Mouse (Mus musculus) E14TG2a.4 (cell line): ENCODE data around the gene Ccne1.

Experiments
- H3K27me3 ChIP-seq: 2 replicates; pipeline ENCODE4 v1.6.1; 2014; ENCODE audit warnings: low read length, control low read depth; ENCODE audit not compliant: insufficient read depth
- H3K36me3 ChIP-seq: 2 replicates; pipeline ENCODE4 v1.6.1; 2014; ENCODE audit warnings: low read length, control low read depth; ENCODE audit not compliant: insufficient read depth
- H3K4me1 ChIP-seq: replicated peaks from 2 replicates; pipeline ENCODE4 v1.6.1; 2014; ENCODE audit warnings: low read depth, low read length, control low read depth
- H3K4me3 ChIP-seq: replicated peaks from 2 replicates; pipeline ENCODE4 v1.5.1; 2014; ENCODE audit warnings: mild to moderate bottlenecking, low read length
- H3K9me3 ChIP-seq: 2 replicates; pipeline ENCODE4 v1.6.1; 2014; ENCODE audit warnings: low read length, control low read depth
- CTCF ChIP-seq: conservative IDR thresholded peaks from 2 replicates; pipeline ENCODE4 v1.5.1; 2014; ENCODE audit warnings: low read length
- NANOG ChIP-seq: IDR thresholded peaks from 2 replicates; pipeline ENCODE4 v1.6.1; 2014; ENCODE audit warnings: borderline replicate concordance, low read length, mixed read lengths
- POU5F1 ChIP-seq: IDR thresholded peaks from 2 replicates; pipeline ENCODE4 v1.6.1; 2014; ENCODE audit warnings: low read length, borderline replicate concordance

The Ccne1 gene

DNA sequence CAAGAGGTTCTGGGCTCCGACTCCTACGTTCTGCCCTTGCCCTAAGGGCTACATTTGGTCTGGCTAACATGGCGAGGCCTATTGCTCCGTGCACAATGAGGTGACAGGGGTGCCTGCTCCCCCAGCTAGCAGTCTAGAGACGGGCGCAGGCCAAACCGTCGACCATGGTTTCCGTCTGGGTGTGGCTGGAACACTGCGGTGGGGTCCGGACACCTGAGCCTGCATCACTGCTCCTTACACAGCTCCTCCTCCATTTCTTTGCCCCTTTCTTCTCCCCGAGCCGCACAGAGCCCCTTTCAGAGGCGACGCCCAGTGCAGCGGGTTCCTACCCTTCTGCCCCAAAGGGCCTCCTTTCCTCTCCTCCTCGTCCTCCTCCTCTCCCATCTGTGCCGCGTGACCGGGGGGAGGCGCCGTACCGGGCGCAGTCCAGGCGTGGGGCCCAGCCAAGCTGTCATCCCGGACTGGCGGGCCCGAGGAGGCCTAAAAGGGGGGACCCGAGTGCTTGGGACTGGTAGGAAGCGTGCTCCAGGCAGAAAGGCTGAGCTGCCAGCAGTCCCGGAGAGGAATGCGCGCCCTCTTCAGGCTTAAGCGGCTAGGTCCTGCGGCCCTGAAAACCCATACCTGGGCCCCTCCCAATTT, 21.6 kb downstream of the Ccne1 start:
- TF ChIP-seq CTCF, result peak; percentile 37; the same call in 1 of the 2 replicates
- no peak for TF ChIP-seq POU5F1
- TF ChIP-seq NANOG, result no peak

GRCm38 (mm10) chr7:38084778-38085572, 22.4 kb downstream of the Ccne1 start:
- no peaks in the 10 kb centered on the region for H3K36me3 ChIP-seq
- peak overlapping the region; percentile 82 for H3K4me3 ChIP-seq
- no peaks in the 10 kb centered on the region for H3K9me3 ChIP-seq
- H3K4me1 ChIP-seq, result peaks cover 59% of the 10 kb centered on the region
- TF ChIP-seq CTCF (no peak), POU5F1 (no peak), NANOG (no peak)
- no peaks in the 10 kb centered on the region for H3K27me3 ChIP-seq

More for the DNA sequence above, 21.6 kb downstream of the Ccne1 start:
- H3K9me3 ChIP-seq, result no peaks in the 10 kb centered on the region
- H3K4me3 ChIP-seq, result peak overlapping the region; percentile 82
- H3K36me3 ChIP-seq, result no peaks in the 10 kb centered on the region
- H3K27me3 ChIP-seq, result no peaks in the 10 kb centered on the region
- peaks cover 65% of the 10 kb centered on the region for H3K4me1 ChIP-seq

DNA sequence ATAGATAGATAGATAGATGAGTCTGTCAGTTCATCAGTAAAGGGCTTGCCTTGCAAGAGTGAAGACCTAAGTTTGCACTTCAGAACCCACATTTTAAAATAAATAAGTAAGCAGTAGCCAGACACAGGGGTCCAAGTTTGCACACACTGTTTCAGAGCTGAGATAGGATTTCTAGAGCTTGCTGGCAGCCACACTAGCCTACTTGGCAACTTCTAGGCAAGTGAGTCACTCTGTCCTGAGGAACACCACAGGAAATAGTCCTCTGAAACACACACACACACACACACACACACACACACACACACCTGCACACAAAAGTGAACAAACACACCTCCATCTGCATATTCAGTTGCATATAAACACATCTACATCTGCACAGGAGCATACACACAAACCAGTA, 24.4 kb downstream of the Ccne1 start:
- Histone ChIP-seq H3K27me3 (no peaks in the 10 kb centered on the region), H3K36me3 (no peaks in the 10 kb centered on the region), H3K4me1 (peaks cover 40% of the 10 kb centered on the region), H3K9me3 (no peaks in the 10 kb centered on the region), H3K4me3 (no peak overlapping the region)
- TF ChIP-seq POU5F1, result no peak
- no peak for TF ChIP-seq NANOG
- TF ChIP-seq CTCF, result no peak

DNA sequence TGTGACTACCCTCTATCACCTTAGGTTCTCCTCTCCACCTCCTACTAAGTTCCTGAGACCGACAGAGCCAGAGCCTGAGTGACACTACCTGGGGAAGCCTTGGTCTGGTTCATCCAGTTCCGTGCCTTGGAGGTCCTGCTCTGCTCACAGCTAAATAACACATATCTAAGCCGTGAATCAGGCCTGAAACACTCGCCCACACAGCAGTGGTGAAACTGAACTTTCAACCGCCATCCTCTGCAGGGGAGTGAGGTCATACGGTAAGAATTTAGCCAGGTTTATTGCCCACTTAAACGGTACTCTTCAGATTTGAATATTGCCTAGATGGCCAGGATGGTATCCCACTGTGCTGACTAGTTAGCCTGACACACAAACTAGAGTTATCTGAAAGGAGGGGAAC, 30.1 kb downstream of the Ccne1 start:
- no peaks in the 10 kb centered on the region for H3K9me3 ChIP-seq

DNA sequence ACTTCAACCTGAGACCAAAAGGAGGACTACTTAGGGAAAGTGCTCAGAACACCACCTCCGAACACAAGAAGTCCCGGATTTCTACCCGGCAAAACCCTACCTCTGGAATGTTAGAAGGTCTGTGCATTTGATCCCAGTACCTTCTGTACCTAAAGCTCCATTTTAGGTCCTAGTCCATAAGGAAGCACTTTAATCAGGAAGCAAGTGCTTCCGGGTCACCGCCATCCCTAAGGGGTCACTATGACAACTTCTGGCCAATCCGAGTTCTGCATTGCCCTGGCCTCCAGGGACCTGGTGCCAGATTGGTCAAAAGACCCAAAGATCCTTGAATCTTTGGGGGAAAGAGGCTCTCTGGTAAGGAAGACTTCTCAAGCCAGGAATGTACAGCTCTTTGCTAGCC, 31.8 kb downstream of the Ccne1 start:
- H3K27me3 ChIP-seq, result no peaks in the 10 kb centered on the region
- no peaks in the 10 kb centered on the region for H3K36me3 ChIP-seq
- no peaks in the 10 kb centered on the region for H3K9me3 ChIP-seq
- no peak for TF ChIP-seq POU5F1
- no peak for TF ChIP-seq CTCF
- TF ChIP-seq NANOG, result no peak
- peaks cover 37% of the 10 kb centered on the region for H3K4me1 ChIP-seq
- peak overlapping the region; percentile 81 for H3K4me3 ChIP-seq

More for the DNA sequence above, 30.1 kb downstream of the Ccne1 start:
- Histone ChIP-seq H3K36me3 (no peaks in the 10 kb centered on the region), H3K4me1 (peaks cover 37% of the 10 kb centered on the region), H3K4me3 (no peak overlapping the region), H3K27me3 (no peaks in the 10 kb centered on the region)
- TF ChIP-seq NANOG (no peak), CTCF (no peak), POU5F1 (no peak)

- Histone ChIP-seq H3K4me1 (peaks cover 37% of the 10 kb centered on the region), H3K4me3 (peak overlapping the region; percentile 81), H3K9me3 (no peaks in the 10 kb centered on the region), H3K36me3 (no peaks in the 10 kb centered on the region), H3K27me3 (no peaks in the 10 kb centered on the region)
- TF ChIP-seq CTCF (no peak), POU5F1 (no peak), NANOG (no peak)
Measured at GRCm38 (mm10) chr7:38074920-38075319, 32.4 kb downstream of the Ccne1 start.

GRCm38 (mm10) chr7:38074514-38074913, 32.8 kb downstream of the Ccne1 start:
- H3K36me3 ChIP-seq, result no peaks in the 10 kb centered on the region
- H3K4me1 ChIP-seq, result peaks cover 37% of the 10 kb centered on the region
- H3K27me3 ChIP-seq, result peaks cover 3% of the 10 kb centered on the region; the same call in 1 of the 2 replicates
- no peaks in the 10 kb centered on the region for H3K9me3 ChIP-seq
- TF ChIP-seq NANOG, result no peak
- TF ChIP-seq POU5F1, result peak; percentile 94
- peak overlapping the region; percentile 81 for H3K4me3 ChIP-seq

- peaks cover 42% of the 10 kb centered on the region for H3K4me1 ChIP-seq
- H3K9me3 ChIP-seq, result no peaks in the 10 kb centered on the region
- H3K36me3 ChIP-seq, result no peaks in the 10 kb centered on the region
- H3K4me3 ChIP-seq, result 0 out of 2 replicates have a peak overlapping the region, but pooled peaks have one; percentile 81
- TF ChIP-seq CTCF, result peak; percentile 67
- no peak for TF ChIP-seq NANOG
- peaks cover 4% of the 10 kb centered on the region; the same call in 1 of the 2 replicates for H3K27me3 ChIP-seq
Measured at GRCm38 (mm10) chr7:38073782-38074181, 33.6 kb downstream of the Ccne1 start.

- Histone ChIP-seq H3K27me3 (peaks cover 4% of the 10 kb centered on the region; the same call in 1 of the 2 replicates), H3K4me1 (peaks cover 47% of the 10 kb centered on the region), H3K9me3 (no peaks in the 10 kb centered on the region), H3K36me3 (no peaks in the 10 kb centered on the region), H3K4me3 (no peak overlapping the region)
- TF ChIP-seq NANOG (no peak), CTCF (no peak), POU5F1 (no peak)
Measured at GRCm38 (mm10) chr7:38071065-38071464, 36.3 kb downstream of the Ccne1 start.
